ENCODE assay signal across 27 mouse cellular contexts in the genomic region with DNA sequence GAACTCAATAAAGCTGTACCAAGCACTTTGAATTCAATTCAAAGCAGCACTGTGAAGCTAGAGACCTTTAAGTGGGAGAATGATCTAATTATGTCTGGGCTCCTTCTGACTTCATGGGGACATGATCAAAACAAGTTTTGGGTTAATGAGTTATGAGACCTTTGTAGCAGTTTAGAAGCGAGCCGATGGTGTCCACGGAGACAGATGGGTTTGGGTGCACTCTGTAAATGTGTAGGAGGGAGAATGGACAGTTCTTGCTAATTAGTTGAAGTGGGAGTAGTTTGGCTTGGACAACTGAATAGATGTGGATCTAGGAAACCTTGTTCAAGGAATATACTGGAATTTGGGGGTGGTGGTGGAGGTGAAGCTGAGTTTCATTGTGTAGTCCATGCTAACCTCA.
A peak's percentile ranks its signal among the peaks of the same experiment; 100 is the strongest.
DNase-seq lines count a peak whose midpoint lies in the region; ATAC-seq and TF ChIP-seq lines count a peak whose summit lies in the region.
"Had no signal": no experiment of that assay in that cellular context is flagged by ENCODE, and none has a peak within 500 bp of the region (broad histone marks: within the 10 kb centered on the region; RNA-seq: fewer than 3 reads in every experiment).

No protein-coding gene starts in this region.

- H3K9me3 ChIP-seq in forebrain, embryonic 14.5 days (replicated peaks; ENCODE audit: control insufficient read depth, low read length): no peaks in the 10 kb centered on the region
- H3K9me3 ChIP-seq in forebrain, postnatal 0 days (ENCODE audit: low read length): no peaks in the 10 kb centered on the region
- H3K9me3 ChIP-seq in kidney, embryonic 14.5 days (ENCODE audit: control insufficient read depth, low read length): no peaks in the 10 kb centered on the region
- H3K9me3 ChIP-seq in kidney, postnatal 0 days (replicated peaks; ENCODE audit: low read length): no peaks in the 10 kb centered on the region
- H3K9me3 ChIP-seq: embryonic facial prominence, embryonic 12.5 days; embryonic facial prominence, embryonic 15.5 days; forebrain, embryonic 13.5 days; G1E; heart, embryonic 12.5 days; heart, embryonic 15.5 days; hindbrain, embryonic 10.5 days; hindbrain, embryonic 13.5 days had no signal

- H3K4me2 ChIP-seq in forebrain, embryonic 14.5 days (ENCODE audit: low read length): no peak overlapping the region
- no peak overlapping the region for H3K4me2 ChIP-seq in forebrain, postnatal 0 days (ENCODE audit: low read depth)
- H3K4me2 ChIP-seq in kidney, embryonic 14.5 days (replicated peaks; ENCODE audit: low read depth, low read length): no peak overlapping the region
- H3K4me2 ChIP-seq in kidney, postnatal 0 days (ENCODE audit: low read length): no peak overlapping the region
- H3K4me2 ChIP-seq: embryonic facial prominence, embryonic 12.5 days; embryonic facial prominence, embryonic 15.5 days; forebrain, embryonic 13.5 days; heart, embryonic 12.5 days; heart, embryonic 15.5 days; hindbrain, embryonic 13.5 days had no signal

- H3K4me1 ChIP-seq in forebrain, embryonic 14.5 days (ENCODE audit: control insufficient read depth, insufficient read depth, low read length): no peaks in the 10 kb centered on the region
- H3K4me1 ChIP-seq in forebrain, postnatal 0 days (ENCODE audit: insufficient read depth): no peaks in the 10 kb centered on the region
- H3K4me1 ChIP-seq in kidney, embryonic 14.5 days (ENCODE audit: control insufficient read depth, insufficient read depth, low read length): no peaks in the 10 kb centered on the region
- no peaks in the 10 kb centered on the region for H3K4me1 ChIP-seq in kidney, postnatal 0 days (replicated peaks; ENCODE audit: insufficient read depth, low read length)
- H3K4me1 ChIP-seq: embryonic facial prominence, embryonic 12.5 days; embryonic facial prominence, embryonic 15.5 days; forebrain, embryonic 13.5 days; heart, embryonic 12.5 days; heart, embryonic 15.5 days; hindbrain, embryonic 10.5 days; hindbrain, embryonic 13.5 days had no signal

- H3K27me3 ChIP-seq in forebrain, embryonic 14.5 days (replicated peaks; ENCODE audit: control insufficient read depth, insufficient read depth, low read length): no peaks in the 10 kb centered on the region
- no peaks in the 10 kb centered on the region for H3K27me3 ChIP-seq in forebrain, postnatal 0 days (ENCODE audit: insufficient read depth, low read length)
- H3K27me3 ChIP-seq in kidney, embryonic 14.5 days (ENCODE audit: control insufficient read depth, insufficient read depth, low read length): no peaks in the 10 kb centered on the region
- H3K27me3 ChIP-seq in kidney, postnatal 0 days (ENCODE audit: insufficient read depth, low read length): no peaks in the 10 kb centered on the region
- H3K27me3 ChIP-seq: CH12.LX; embryonic facial prominence, embryonic 12.5 days; embryonic facial prominence, embryonic 15.5 days; forebrain, embryonic 13.5 days; heart, embryonic 12.5 days; heart, embryonic 15.5 days; hindbrain, embryonic 13.5 days had no signal

- TF ChIP-seq POLR2A in brain, embryonic 14.5 days (IDR thresholded peaks at IDR 0.05; ENCODE audit: borderline replicate concordance, extremely low read depth, insufficient read depth, insufficient read length, poor library complexity, severe bottlenecking): no peak

- WGBS in forebrain, embryonic 14.5 days: 50% methylated on average over 3 of the region's 3 CpGs
- WGBS in forebrain, postnatal 0 days: 35% methylated on average over 3 of the region's 3 CpGs
- WGBS in kidney, embryonic 14.5 days: 50% methylated on average over 3 of the region's 3 CpGs
- WGBS in kidney, postnatal 0 days: 57% methylated on average over 3 of the region's 3 CpGs

- H3K27ac ChIP-seq in forebrain, embryonic 14.5 days (ENCODE audit: low read depth, low read length): no peak overlapping the region
- H3K27ac ChIP-seq in forebrain, postnatal 0 days (ENCODE audit: low read depth, low read length): no peak overlapping the region
- H3K27ac ChIP-seq in kidney, embryonic 14.5 days (ENCODE audit: low read depth, low read length): no peak overlapping the region
- H3K27ac ChIP-seq in kidney, postnatal 0 days: no peak overlapping the region
- H3K27ac ChIP-seq: embryonic facial prominence, embryonic 12.5 days; embryonic facial prominence, embryonic 15.5 days; forebrain, embryonic 13.5 days; heart, embryonic 15.5 days; hindbrain, embryonic 10.5 days; hindbrain, embryonic 13.5 days had no signal

- TF ChIP-seq CTCF in forebrain, postnatal 0 days (IDR thresholded peaks at IDR 0.05; ENCODE audit: low read depth): no peak
- no peak for TF ChIP-seq CTCF in brain, embryonic 14.5 days (IDR thresholded peaks at IDR 0.05; ENCODE audit: borderline replicate concordance, extremely low read depth, insufficient read depth, insufficient read length)
- no peak for TF ChIP-seq CTCF in kidney, postnatal 0 days (IDR thresholded peaks at IDR 0.05; ENCODE audit: low read depth)

- H3K9ac ChIP-seq in forebrain, embryonic 14.5 days (ENCODE audit: low read length): no peak overlapping the region
- H3K9ac ChIP-seq in forebrain, postnatal 0 days: no peak overlapping the region
- H3K9ac ChIP-seq in kidney, embryonic 14.5 days (ENCODE audit: low read depth, low read length): no peak overlapping the region
- no peak overlapping the region for H3K9ac ChIP-seq in kidney, postnatal 0 days (ENCODE audit: low read depth, low read length)
- H3K9ac ChIP-seq: embryonic facial prominence, embryonic 12.5 days; embryonic facial prominence, embryonic 15.5 days; forebrain, embryonic 13.5 days; heart, embryonic 12.5 days; heart, embryonic 15.5 days; hindbrain, embryonic 13.5 days had no signal

- no peak overlapping the region for H3K4me3 ChIP-seq in forebrain, embryonic 14.5 days (ENCODE audit: low read depth, low read length)
- no peak overlapping the region for H3K4me3 ChIP-seq in forebrain, postnatal 0 days (ENCODE audit: low read depth, low read length)
- no peak overlapping the region for H3K4me3 ChIP-seq in kidney, embryonic 14.5 days (ENCODE audit: low read length)
- H3K4me3 ChIP-seq in kidney, postnatal 0 days (replicated peaks; ENCODE audit: low read depth, low read length): no peak overlapping the region
- H3K4me3 ChIP-seq: embryonic facial prominence, embryonic 12.5 days; embryonic facial prominence, embryonic 15.5 days; forebrain, embryonic 13.5 days; heart, embryonic 12.5 days; heart, embryonic 15.5 days; hindbrain, embryonic 10.5 days; hindbrain, embryonic 13.5 days had no signal

- no peak for ATAC-seq in forebrain, embryonic 14.5 days
- ATAC-seq in forebrain, postnatal 0 days: no peak
- peak; percentile 76; the same call in 1 of the 2 replicates for ATAC-seq in kidney, embryonic 14.5 days (ENCODE audit: low FRiP score, low TSS enrichment)
- 0 out of 2 replicates have a peak, but pooled peaks have one; percentile 36 for ATAC-seq in kidney, postnatal 0 days (replicated peaks; ENCODE audit: low FRiP score, low read depth)
- ATAC-seq: forebrain, embryonic 13.5 days; hindbrain, embryonic 16.5 days had no signal

- peak; percentile 0 for DNase-seq in forebrain, embryonic 14.5 days (ENCODE audit: low spot score)
- DNase-seq in forebrain, postnatal 0 days: no peak
- DNase-seq in kidney, adult 18-20 months: no peak
- DNase-seq in brain, embryonic 14.5 days (ENCODE audit: low read depth): peak; percentile 4
- DNase-seq in kidney, postnatal 0 days (ENCODE audit: low spot score): peak; percentile 23
- DNase-seq in cerebellum, adult 18-20 months: no peak
- DNase-seq: adrenal gland, adult 2 months; adrenal gland, postnatal 14 days; B cell, adult 2 months; cerebellum, adult 11-12 months; cerebellum, adult 9-11 months; cerebellum, postnatal 25 days; gastrocnemius, postnatal 25 days; heart, adult 18-20 months; heart, postnatal 10 days; heart, postnatal 36 days had no signal

- H3K36me3 ChIP-seq in forebrain, embryonic 14.5 days (ENCODE audit: control insufficient read depth, insufficient read depth, low read length): no peaks in the 10 kb centered on the region
- H3K36me3 ChIP-seq in forebrain, postnatal 0 days (ENCODE audit: insufficient read depth): no peaks in the 10 kb centered on the region
- no peaks in the 10 kb centered on the region for H3K36me3 ChIP-seq in kidney, embryonic 14.5 days (ENCODE audit: control insufficient read depth, insufficient read depth, low read length)
- no peaks in the 10 kb centered on the region for H3K36me3 ChIP-seq in kidney, postnatal 0 days (ENCODE audit: insufficient read depth, low read length)
- H3K36me3 ChIP-seq: embryonic facial prominence, embryonic 12.5 days; embryonic facial prominence, embryonic 15.5 days; G1E; heart, embryonic 12.5 days; heart, embryonic 15.5 days; hindbrain, embryonic 10.5 days; hindbrain, embryonic 13.5 days had no signal

Comparison
In these comparisons a context has a peak if more than half of its experiments do, and no peak if none do; other contexts are left out.
1. DNase-seq: peak in forebrain, embryonic 14.5 days (single experiment), brain, embryonic 14.5 days (single experiment) and kidney, postnatal 0 days (single experiment); none in forebrain, postnatal 0 days (single experiment), kidney, adult 18-20 months (single experiment) and cerebellum, adult 18-20 months (0 of 2).
2. ATAC-seq: peak in kidney, embryonic 14.5 days (single experiment) and kidney, postnatal 0 days (single experiment); none in forebrain, embryonic 14.5 days (single experiment) and forebrain, postnatal 0 days (single experiment).